Mouse (Mus musculus): Measurements from ENCODE around the gene Gm9376. TPM values are rescaled to one million over a fixed set of nuclear protein-coding genes. Genes with fewer than 3 reads are reported as not detected.
A peak's percentile ranks its signal among the peaks of the same experiment; 100 is the strongest.

Gene Gm9376
- polyA plus RNA-seq, 1 experiment from 2014 or later: not detected

GRCm38 (mm10) chr14:118290009-118290408 lies 23.2 kb downstream of the Gm9376 start:
- Histone ChIP-seq H3K9ac (no peak overlapping the region), H3K4me1 (replicated peaks) (no peaks in the 10 kb centered on the region), H3K27ac (replicated peaks) (no peak overlapping the region), H3K27me3 (no peaks in the 10 kb centered on the region), H3K4me2 (no peak overlapping the region), H3K4me3 (no peak overlapping the region), H3K9me3 (no peaks in the 10 kb centered on the region), H3K36me3 (no peaks in the 10 kb centered on the region)
- no peak for ATAC-seq (ENCODE audit: low FRiP score, low read depth)
- WGBS: 94% methylated on average over 6 of the region's 6 CpGs

- ATAC-seq (ENCODE audit: low FRiP score, low read depth): no peak
- Histone ChIP-seq H3K36me3 (no peaks in the 10 kb centered on the region), H3K4me2 (peak overlapping the region; percentile 16), H3K27me3 (no peaks in the 10 kb centered on the region), H3K9ac (no peak overlapping the region), H3K27ac (replicated peaks) (no peak overlapping the region), H3K4me3 (no peak overlapping the region), H3K9me3 (no peaks in the 10 kb centered on the region), H3K4me1 (replicated peaks) (peaks cover 4% of the 10 kb centered on the region; the same call in 1 of the 2 replicates)
- 66% methylated on average over 14 of the region's 14 CpGs for WGBS
Observed at GRCm38 (mm10) chr14:118302606-118303005, 35.8 kb downstream of the Gm9376 start.

- Histone ChIP-seq H3K27me3 (no peaks in the 10 kb centered on the region), H3K4me2 (no peak overlapping the region), H3K9ac (no peak overlapping the region), H3K36me3 (no peaks in the 10 kb centered on the region), H3K9me3 (no peaks in the 10 kb centered on the region), H3K27ac (replicated peaks) (no peak overlapping the region), H3K4me1 (replicated peaks) (peaks cover 4% of the 10 kb centered on the region; the same call in 1 of the 2 replicates), H3K4me3 (no peak overlapping the region)
- ATAC-seq (ENCODE audit: low FRiP score, low read depth): no peak
- 76% methylated on average over 9 of the region's 9 CpGs for WGBS
Observed at GRCm38 (mm10) chr14:118304560-118304959, 37.8 kb downstream of the Gm9376 start.

GRCm38 (mm10) chr14:118305951-118306350 lies 39.2 kb downstream of the Gm9376 start:
- Histone ChIP-seq H3K4me3 (no peak overlapping the region), H3K4me2 (no peak overlapping the region), H3K27me3 (no peaks in the 10 kb centered on the region), H3K4me1 (replicated peaks) (peaks cover 4% of the 10 kb centered on the region; the same call in 1 of the 2 replicates), H3K9ac (no peak overlapping the region), H3K36me3 (no peaks in the 10 kb centered on the region), H3K9me3 (no peaks in the 10 kb centered on the region), H3K27ac (replicated peaks) (no peak overlapping the region)
- ATAC-seq (ENCODE audit: low FRiP score, low read depth): no peak
- 76% methylated on average over 9 of the region's 9 CpGs for WGBS

- Histone ChIP-seq H3K9me3 (no peaks in the 10 kb centered on the region), H3K36me3 (no peaks in the 10 kb centered on the region), H3K9ac (no peak overlapping the region), H3K4me3 (no peak overlapping the region), H3K27ac (replicated peaks) (no peak overlapping the region), H3K4me1 (replicated peaks) (peaks cover 4% of the 10 kb centered on the region; the same call in 1 of the 2 replicates), H3K4me2 (no peak overlapping the region), H3K27me3 (no peaks in the 10 kb centered on the region)
- 80% methylated on average over 8 of the region's 8 CpGs for WGBS
- ATAC-seq (ENCODE audit: low FRiP score, low read depth): no peak
Observed at GRCm38 (mm10) chr14:118307060-118307459, 40.3 kb downstream of the Gm9376 start.

- Histone ChIP-seq H3K27ac (replicated peaks) (no peak overlapping the region), H3K4me2 (no peak overlapping the region), H3K27me3 (no peaks in the 10 kb centered on the region), H3K4me1 (replicated peaks) (no peaks in the 10 kb centered on the region), H3K4me3 (no peak overlapping the region), H3K36me3 (no peaks in the 10 kb centered on the region), H3K9me3 (no peaks in the 10 kb centered on the region), H3K9ac (no peak overlapping the region)
- ATAC-seq (ENCODE audit: low FRiP score, low read depth): no peak
- WGBS: 86% methylated on average over 8 of the region's 8 CpGs
Observed at GRCm38 (mm10) chr14:118311703-118312102, 44.9 kb downstream of the Gm9376 start.

GRCm38 (mm10) chr14:118312664-118313063 lies 45.9 kb downstream of the Gm9376 start:
- Histone ChIP-seq H3K4me1 (replicated peaks) (no peaks in the 10 kb centered on the region), H3K4me2 (no peak overlapping the region), H3K9ac (no peak overlapping the region), H3K36me3 (no peaks in the 10 kb centered on the region), H3K27ac (replicated peaks) (no peak overlapping the region), H3K27me3 (no peaks in the 10 kb centered on the region), H3K4me3 (no peak overlapping the region), H3K9me3 (no peaks in the 10 kb centered on the region)
- ATAC-seq (ENCODE audit: low FRiP score, low read depth): no peak
- 92% methylated on average over 10 of the region's 10 CpGs for WGBS

GRCm38 (mm10) chr14:118313931-118314330 lies 47.2 kb downstream of the Gm9376 start:
- no peak overlapping the region for H3K9ac ChIP-seq
- no peak overlapping the region for H3K27ac ChIP-seq (replicated peaks)
- no peak for ATAC-seq (ENCODE audit: low FRiP score, low read depth)
- no peaks in the 10 kb centered on the region for H3K9me3 ChIP-seq
- H3K27me3 ChIP-seq: no peaks in the 10 kb centered on the region
- H3K4me1 ChIP-seq (replicated peaks): no peaks in the 10 kb centered on the region; the same call in 1 of the 2 replicates
- no peak overlapping the region for H3K4me2 ChIP-seq
- no peaks in the 10 kb centered on the region for H3K36me3 ChIP-seq
- no peak overlapping the region for H3K4me3 ChIP-seq
- 96% methylated on average over 3 of the region's 3 CpGs for WGBS

- 0 out of 2 replicates have a peak, but pooled peaks cover 2% of the 10 kb centered on the region for H3K27me3 ChIP-seq
- no peaks in the 10 kb centered on the region for H3K9me3 ChIP-seq
- H3K27ac ChIP-seq (replicated peaks): no peak overlapping the region
- no peak overlapping the region for H3K4me2 ChIP-seq
- H3K9ac ChIP-seq: no peak overlapping the region
- WGBS: 62% methylated on average over 9 of the region's 9 CpGs
- no peaks in the 10 kb centered on the region for H3K36me3 ChIP-seq
- H3K4me3 ChIP-seq: no peak overlapping the region
- peak; percentile 77 for ATAC-seq (ENCODE audit: low FRiP score, low read depth)
- peaks cover 6% of the 10 kb centered on the region for H3K4me1 ChIP-seq (replicated peaks)
Observed at GRCm38 (mm10) chr14:118317260-118317659, 50.5 kb downstream of the Gm9376 start.

Small RNA genes within 50 kb of the gene (microRNA-seq; reads per million reads assigned to microRNA genes)
- gene Mir6241: not detected

Other genes starting within 250 kb of the Gm9376 start
- gene Dct, start 214.7 kb upstream of the Gm9376 start, polyA plus RNA-seq (2015; fragmentation: Nextera tagmentation; extraction: Ambion mirVana): 1.1 and 1.2 TPM in 2 replicates
- gene Tgds, start 134.2 kb upstream of the Gm9376 start, polyA plus RNA-seq (2015; fragmentation: Nextera tagmentation; extraction: Ambion mirVana): 15.1 and 17.2 TPM in 2 replicates
- gene Gpr180, start 129.8 kb upstream of the Gm9376 start, polyA plus RNA-seq (2015; fragmentation: Nextera tagmentation; extraction: Ambion mirVana): 45.6 and 47.5 TPM in 2 replicates
- gene Sox21, start 29.9 kb upstream of the Gm9376 start, polyA plus RNA-seq (2015; fragmentation: Nextera tagmentation; extraction: Ambion mirVana): 6.0 and 6.3 TPM in 2 replicates